Mouse (Mus musculus): ENCODE measurements around the gene Myt1l.

DNA sequence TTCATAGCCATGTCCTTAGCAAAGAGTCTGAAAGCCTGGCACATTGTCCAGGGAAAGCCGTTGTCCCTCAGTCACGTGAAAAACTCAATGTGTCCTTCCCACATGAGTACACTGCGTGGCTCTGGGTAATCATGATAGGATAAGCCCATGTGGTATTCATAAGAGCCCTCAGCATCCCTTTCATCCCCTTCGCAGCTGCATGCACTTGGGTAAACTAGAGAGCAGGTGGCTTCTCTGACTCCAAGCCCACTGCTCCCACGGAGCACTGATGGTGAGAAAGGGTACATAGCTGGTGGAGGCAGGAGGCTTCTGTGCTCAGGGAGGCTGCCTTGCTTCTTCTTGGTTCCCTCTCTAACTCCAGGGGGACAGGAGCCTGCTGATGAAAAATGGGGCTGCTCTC lies 76.9 kb downstream of the Myt1l start:
- TF ChIP-seq CTCF (IDR thresholded peaks at IDR 0.05; ENCODE audit: borderline replicate concordance, extremely low read depth, insufficient read depth, insufficient read length) (no peak), POLR2A (IDR thresholded peaks at IDR 0.05; ENCODE audit: borderline replicate concordance, extremely low read depth, insufficient read depth, insufficient read length, poor library complexity, severe bottlenecking) (no peak)

All from brain, embryonic 14.5 days (tissue).